Mouse (Mus musculus): ENCODE results near the gene Ceacam10. TPM values are rescaled to one million over a fixed set of nuclear protein-coding genes. Genes with fewer than 3 reads are reported as not detected.

Ceacam10 gene
- polyA plus RNA-seq, 1 experiment from 2014 or later = not detected

DNA sequence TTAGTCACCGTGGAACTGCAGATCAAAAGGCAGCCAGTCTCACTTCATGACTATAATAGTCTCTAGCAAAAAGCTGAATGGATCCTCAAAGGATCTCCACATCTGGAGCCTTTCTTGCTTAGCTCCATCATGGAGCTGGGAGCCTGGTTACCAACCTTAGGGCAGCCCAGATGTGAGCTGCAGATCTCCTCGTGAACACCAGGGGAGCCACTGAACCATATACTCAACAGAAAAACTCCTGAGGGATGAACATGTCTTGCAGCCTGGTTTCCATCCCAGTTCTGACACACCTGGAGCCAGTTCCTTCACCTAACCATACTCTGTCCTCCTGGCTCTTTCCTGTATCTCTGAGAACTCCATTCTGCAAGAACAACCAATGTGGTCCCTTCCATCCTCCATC lies 861 bp upstream of the Ceacam10 start:
- H3K4me3 ChIP-seq = no peak overlapping the region
- WGBS = 57% methylated on average over 2 of the region's 2 CpGs
- H3K27me3 ChIP-seq (replicated peaks) = no peaks in the 10 kb centered on the region
- H3K4me1 ChIP-seq = no peaks in the 10 kb centered on the region
- H3K27ac ChIP-seq (replicated peaks) = no peak overlapping the region
- no peak overlapping the region for H3K9ac ChIP-seq
- no peak overlapping the region for H3K4me2 ChIP-seq
- no peaks in the 10 kb centered on the region for H3K36me3 ChIP-seq
- H3K9me3 ChIP-seq = no peaks in the 10 kb centered on the region
- ATAC-seq (ENCODE audit: extremely low read depth, insufficient number of reproducible peaks, low FRiP score, low TSS enrichment) = no peak

- ATAC-seq (ENCODE audit: extremely low read depth, insufficient number of reproducible peaks, low FRiP score, low TSS enrichment) = no peak
- H3K27ac ChIP-seq (replicated peaks) = no peak overlapping the region
Measured at GRCm38 (mm10) chr7:24797918-24798317, 20.9 kb downstream of the Ceacam10 start.

GRCm38 (mm10) chr7:24802149-24802767 lies 25.3 kb downstream of the Ceacam10 start:
- no peaks in the 10 kb centered on the region for H3K36me3 ChIP-seq
- no peak for ATAC-seq (ENCODE audit: extremely low read depth, insufficient number of reproducible peaks, low FRiP score, low TSS enrichment)
- peaks cover 11% of the 10 kb centered on the region for H3K9me3 ChIP-seq
- H3K4me3 ChIP-seq = no peak overlapping the region
- H3K4me1 ChIP-seq = no peaks in the 10 kb centered on the region
- no peak overlapping the region for H3K4me2 ChIP-seq
- H3K27ac ChIP-seq (replicated peaks) = no peak overlapping the region
- no peaks in the 10 kb centered on the region for H3K27me3 ChIP-seq (replicated peaks)
- WGBS = 56% methylated on average over 7 of the region's 7 CpGs
- H3K9ac ChIP-seq = no peak overlapping the region

More at GRCm38 (mm10) chr7:24797918-24798317, 20.9 kb downstream of the Ceacam10 start:
- H3K27me3 ChIP-seq (replicated peaks) = no peaks in the 10 kb centered on the region
- no peak overlapping the region for H3K4me2 ChIP-seq
- H3K4me3 ChIP-seq = no peak overlapping the region
- H3K4me1 ChIP-seq = no peaks in the 10 kb centered on the region
- no peak overlapping the region for H3K9ac ChIP-seq
- H3K36me3 ChIP-seq = no peaks in the 10 kb centered on the region
- 89% methylated on average over 1 of the region's 1 CpGs for WGBS
- peaks cover 18% of the 10 kb centered on the region for H3K9me3 ChIP-seq

DNA sequence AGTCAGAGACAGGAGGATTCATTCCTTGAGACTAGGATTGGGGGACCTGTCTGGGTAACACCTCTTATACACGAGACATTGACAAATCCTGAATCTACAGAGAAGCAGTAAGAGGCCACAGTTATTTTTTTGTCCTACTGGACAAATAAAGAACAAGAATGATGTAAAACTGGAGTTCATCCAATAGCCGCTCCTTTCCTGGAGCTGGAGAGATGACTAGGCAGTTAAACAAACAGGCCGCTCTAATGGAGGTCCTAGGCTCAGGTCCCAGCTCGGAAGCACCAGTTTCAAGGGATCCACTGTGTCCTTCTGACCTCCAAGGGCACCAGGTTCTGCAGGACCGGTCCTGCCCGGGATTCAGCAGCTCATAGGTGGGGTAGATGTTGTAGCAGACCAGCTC lies 27.8 kb downstream of the Ceacam10 start:
- no peak for ATAC-seq (ENCODE audit: extremely low read depth, insufficient number of reproducible peaks, low FRiP score, low TSS enrichment)
- no peaks in the 10 kb centered on the region for H3K9me3 ChIP-seq
- no peaks in the 10 kb centered on the region for H3K4me1 ChIP-seq

DNA sequence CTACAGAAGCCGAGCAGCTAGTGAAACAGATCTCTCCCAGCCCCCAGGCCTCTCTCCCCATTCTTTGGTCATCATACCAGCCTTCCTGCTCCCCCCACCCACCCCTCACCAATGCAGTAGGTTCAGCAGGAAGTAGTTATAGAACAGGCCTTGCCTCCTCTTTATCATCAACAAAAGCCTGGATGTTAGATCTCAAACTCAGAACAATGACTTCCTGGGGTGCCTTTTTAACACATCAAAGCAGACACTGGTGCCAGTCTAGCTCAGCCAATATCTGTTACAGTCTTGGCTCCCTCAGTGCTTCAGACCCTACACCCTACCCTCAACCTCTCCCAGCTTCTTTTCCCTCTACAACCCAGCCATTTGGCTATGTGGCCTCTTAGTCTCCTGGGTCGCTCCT lies 32.0 kb downstream of the Ceacam10 start:
- no peak overlapping the region for H3K27ac ChIP-seq (replicated peaks)

More for the DNA sequence above, 27.8 kb downstream of the Ceacam10 start:
- Histone ChIP-seq H3K4me3 (no peak overlapping the region), H3K4me2 (no peak overlapping the region), H3K27ac (replicated peaks) (no peak overlapping the region), H3K36me3 (no peaks in the 10 kb centered on the region), H3K27me3 (replicated peaks) (no peaks in the 10 kb centered on the region), H3K9ac (no peak overlapping the region)
- WGBS = 49% methylated on average over 6 of the region's 6 CpGs

DNA sequence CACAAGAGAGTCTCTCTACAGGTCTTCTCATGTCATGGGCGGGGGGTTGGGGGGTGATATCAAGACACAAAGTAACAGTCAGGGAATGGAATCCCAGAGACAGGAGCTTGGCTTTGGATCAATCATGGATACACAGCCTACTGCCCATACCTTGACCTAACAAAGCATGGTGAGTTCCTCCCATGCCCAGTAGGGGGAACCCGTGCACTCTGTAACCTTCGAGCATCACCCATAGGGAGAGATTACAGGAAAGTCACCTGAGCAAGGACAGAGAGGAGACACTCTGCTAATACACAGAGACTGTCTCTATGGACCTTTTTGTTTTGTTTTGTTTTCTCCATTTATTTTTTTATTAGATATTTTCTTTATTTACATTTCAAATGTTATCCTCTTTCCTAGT lies 40.5 kb downstream of the Ceacam10 start:
- H3K27ac ChIP-seq (replicated peaks) = no peak overlapping the region
- H3K4me3 ChIP-seq = no peak overlapping the region
- no peak overlapping the region for H3K4me2 ChIP-seq
- H3K9ac ChIP-seq = no peak overlapping the region
- no peak for ATAC-seq (ENCODE audit: extremely low read depth, insufficient number of reproducible peaks, low FRiP score, low TSS enrichment)
- no peaks in the 10 kb centered on the region for H3K4me1 ChIP-seq
- H3K27me3 ChIP-seq (replicated peaks) = peaks cover 7% of the 10 kb centered on the region; the same call in 1 of the 2 replicates
- no peaks in the 10 kb centered on the region for H3K36me3 ChIP-seq
- H3K9me3 ChIP-seq = no peaks in the 10 kb centered on the region
- 0% methylated on average over 3 of the region's 3 CpGs for WGBS

More for the DNA sequence above, 32.0 kb downstream of the Ceacam10 start:
- Histone ChIP-seq H3K4me3 (no peak overlapping the region), H3K9me3 (no peaks in the 10 kb centered on the region), H3K4me1 (no peaks in the 10 kb centered on the region), H3K4me2 (no peak overlapping the region), H3K36me3 (no peaks in the 10 kb centered on the region), H3K9ac (no peak overlapping the region), H3K27me3 (replicated peaks) (no peaks in the 10 kb centered on the region)
- ATAC-seq (ENCODE audit: extremely low read depth, insufficient number of reproducible peaks, low FRiP score, low TSS enrichment) = no peak
- 26% methylated on average over 2 of the region's 2 CpGs for WGBS

DNA sequence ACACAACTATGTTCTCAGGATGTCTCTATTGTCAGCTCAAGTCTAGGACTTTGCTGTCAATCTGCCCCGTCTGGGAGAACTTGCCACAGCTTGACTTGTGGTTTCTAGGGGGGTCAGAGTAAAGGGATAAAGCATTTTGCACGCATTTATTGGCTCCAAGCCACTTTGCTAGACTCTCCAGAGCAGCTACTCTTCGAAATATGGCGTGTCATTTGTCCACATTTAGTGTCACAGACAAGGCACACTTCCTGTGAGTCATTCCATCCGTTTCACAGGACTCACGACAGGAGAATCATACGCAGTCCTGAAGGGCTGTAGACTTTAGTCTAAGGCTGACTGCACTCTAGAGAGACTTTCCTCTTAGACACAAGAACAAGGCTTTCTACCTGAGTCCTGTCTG lies 47.4 kb downstream of the Ceacam10 start:
- WGBS = 55% methylated on average over 7 of the region's 7 CpGs

GRCm38 (mm10) chr7:24827181-24827580 lies 50.2 kb downstream of the Ceacam10 start:
- Histone ChIP-seq H3K9ac (no peak overlapping the region), H3K36me3 (no peaks in the 10 kb centered on the region), H3K27ac (replicated peaks) (no peak overlapping the region), H3K9me3 (0 out of 2 replicates have a peak, but pooled peaks cover 3% of the 10 kb centered on the region), H3K4me2 (no peak overlapping the region), H3K27me3 (replicated peaks) (no peaks in the 10 kb centered on the region), H3K4me3 (no peak overlapping the region), H3K4me1 (no peaks in the 10 kb centered on the region)
- ATAC-seq (ENCODE audit: extremely low read depth, insufficient number of reproducible peaks, low FRiP score, low TSS enrichment) = no peak
- 82% methylated on average over 4 of the region's 4 CpGs for WGBS

More for the DNA sequence above, 47.4 kb downstream of the Ceacam10 start:
- Histone ChIP-seq H3K27ac (replicated peaks) (no peak overlapping the region), H3K9ac (no peak overlapping the region), H3K9me3 (no peaks in the 10 kb centered on the region), H3K4me1 (no peaks in the 10 kb centered on the region), H3K27me3 (replicated peaks) (no peaks in the 10 kb centered on the region), H3K4me2 (no peak overlapping the region), H3K36me3 (no peaks in the 10 kb centered on the region), H3K4me3 (no peak overlapping the region)
- ATAC-seq (ENCODE audit: extremely low read depth, insufficient number of reproducible peaks, low FRiP score, low TSS enrichment) = no peak

Other genes with a start within 250 kb of the Ceacam10 start
- 4.6 and 5.6 TPM in 2 replicates for gene Irgq, start 246.5 kb upstream of the Ceacam10 start, polyA plus RNA-seq (2015; fragmentation: Nextera tagmentation; extraction: Ambion mirVana)
- gene Pinlyp, start 231.1 kb upstream of the Ceacam10 start, polyA plus RNA-seq (2015; fragmentation: Nextera tagmentation; extraction: Ambion mirVana) = not detected in 2 replicates
- gene Xrcc1, start 230.9 kb upstream of the Ceacam10 start, polyA plus RNA-seq (2015; fragmentation: Nextera tagmentation; extraction: Ambion mirVana) = 72.9 and 77.8 TPM in 2 replicates
- 19.3 and 23.9 TPM in 2 replicates for gene Ethe1, start 189.7 kb upstream of the Ceacam10 start, polyA plus RNA-seq (2015; fragmentation: Nextera tagmentation; extraction: Ambion mirVana)
- gene Zfp575, start 189.6 kb upstream of the Ceacam10 start, polyA plus RNA-seq (2015; fragmentation: Nextera tagmentation; extraction: Ambion mirVana) = 0.78 and 0.88 TPM in 2 replicates
- 0.05 TPM in 1 of 2 replicates, not detected in the other for gene Phldb3, start 166.4 kb upstream of the Ceacam10 start, polyA plus RNA-seq (2015; fragmentation: Nextera tagmentation; extraction: Ambion mirVana)
- 0.09 and 0.20 TPM in 2 replicates for gene Lypd3, start 140.7 kb upstream of the Ceacam10 start, polyA plus RNA-seq (2015; fragmentation: Nextera tagmentation; extraction: Ambion mirVana)
- gene Tex101, start 100.5 kb upstream of the Ceacam10 start, polyA plus RNA-seq (2015; fragmentation: Nextera tagmentation; extraction: Ambion mirVana) = not detected in 2 replicates
- gene BC049730, start 68.0 kb upstream of the Ceacam10 start, polyA plus RNA-seq (2015; fragmentation: Nextera tagmentation; extraction: Ambion mirVana) = not detected in 2 replicates
- not detected in 2 replicates for gene Gm4763, start 50.3 kb upstream of the Ceacam10 start, polyA plus RNA-seq (2015; fragmentation: Nextera tagmentation; extraction: Ambion mirVana)
- gene Cd177, start 16.9 kb upstream of the Ceacam10 start, polyA plus RNA-seq (2015; fragmentation: Nextera tagmentation; extraction: Ambion mirVana) = 0.16 TPM in 1 of 2 replicates, not detected in the other
- gene Gm9844, start 85.0 kb downstream of the Ceacam10 start, polyA plus RNA-seq (2015; fragmentation: Nextera tagmentation; extraction: Ambion mirVana) = 10.6 and 11.8 TPM in 2 replicates
- gene Lypd4, start 92.7 kb downstream of the Ceacam10 start, polyA plus RNA-seq (2015; fragmentation: Nextera tagmentation; extraction: Ambion mirVana) = not detected in 2 replicates
- gene Dmrtc2, start 92.9 kb downstream of the Ceacam10 start, polyA plus RNA-seq (2015; fragmentation: Nextera tagmentation; extraction: Ambion mirVana) = 0.08 TPM in 1 of 2 replicates, not detected in the other
- gene Rps19, start 107.2 kb downstream of the Ceacam10 start, polyA plus RNA-seq (2015; fragmentation: Nextera tagmentation; extraction: Ambion mirVana) = 1,220 and 1,401 TPM in 2 replicates
- gene Cd79a, start 120.2 kb downstream of the Ceacam10 start, polyA plus RNA-seq (2015; fragmentation: Nextera tagmentation; extraction: Ambion mirVana) = 0.25 and 0.39 TPM in 2 replicates
- 59.0 and 64.0 TPM in 2 replicates for gene Arhgef1, start 125.7 kb downstream of the Ceacam10 start, polyA plus RNA-seq (2015; fragmentation: Nextera tagmentation; extraction: Ambion mirVana)
- not detected in 2 replicates for gene Gm4881, start 167.3 kb downstream of the Ceacam10 start, polyA plus RNA-seq (2015; fragmentation: Nextera tagmentation; extraction: Ambion mirVana)
- 185 and 197 TPM in 2 replicates for gene Rabac1, start 195.5 kb downstream of the Ceacam10 start, polyA plus RNA-seq (2015; fragmentation: Nextera tagmentation; extraction: Ambion mirVana)
- gene Atp1a3, start 228.8 kb downstream of the Ceacam10 start, polyA plus RNA-seq (2015; fragmentation: Nextera tagmentation; extraction: Ambion mirVana) = 1.4 and 1.6 TPM in 2 replicates